Mouse (Mus musculus): ENCODE measurements around the gene Gm11037. TPM values are rescaled to one million over a fixed set of nuclear protein-coding genes. Genes with fewer than 3 reads are reported as not detected.

Gene Gm11037
- polyA plus RNA-seq, 1 experiment from 2014 or later, result not detected

DNA sequence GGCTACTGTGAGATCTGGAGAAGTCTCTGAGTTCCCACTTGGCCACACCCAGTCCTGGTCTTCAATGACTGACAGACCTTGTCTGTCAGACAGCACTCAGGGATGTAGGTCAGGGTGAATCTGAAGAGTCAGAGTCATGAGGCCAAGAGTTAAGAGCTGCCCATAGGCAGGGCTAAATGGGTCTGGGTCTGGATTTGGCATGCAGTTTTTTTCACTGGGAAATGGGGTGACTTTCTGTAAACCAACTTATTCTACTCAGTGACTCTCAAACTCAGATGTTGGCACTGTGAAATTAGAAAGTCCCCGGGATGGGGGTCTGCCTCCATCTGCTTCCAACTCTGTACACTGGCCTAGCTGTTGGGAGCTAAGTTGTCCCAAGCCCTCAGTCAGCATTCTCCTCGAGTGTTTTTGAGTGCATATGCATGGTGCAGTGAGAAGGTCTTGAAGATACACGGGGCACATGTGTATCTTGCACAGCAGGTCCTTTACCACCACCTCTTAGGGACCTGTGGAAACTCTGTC is 4.6 kb upstream of the Gm11037 start:
- DNase-seq (ENCODE audit: low spot score), result no peak

DNA sequence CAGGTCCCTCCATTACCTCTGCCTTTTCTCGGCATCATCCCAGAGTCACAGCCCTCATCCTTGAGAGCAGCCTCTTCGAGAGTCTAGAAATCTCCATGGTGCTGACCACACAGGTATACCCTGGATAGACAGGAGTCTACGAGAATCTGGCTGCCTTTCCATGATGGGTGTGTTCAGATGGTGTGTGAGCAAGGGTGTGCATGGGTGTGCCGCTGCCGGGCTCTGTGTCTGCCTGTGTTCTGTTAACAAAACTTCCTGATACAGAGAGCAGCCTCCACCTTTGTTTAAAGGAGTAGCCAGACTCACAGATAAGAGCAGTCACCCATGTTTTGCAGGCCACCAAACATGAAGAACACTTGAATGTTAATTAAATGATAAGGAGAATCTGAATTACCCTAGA is 3.5 kb upstream of the Gm11037 start:
- DNase-seq (ENCODE audit: low spot score), result no peak

DNA sequence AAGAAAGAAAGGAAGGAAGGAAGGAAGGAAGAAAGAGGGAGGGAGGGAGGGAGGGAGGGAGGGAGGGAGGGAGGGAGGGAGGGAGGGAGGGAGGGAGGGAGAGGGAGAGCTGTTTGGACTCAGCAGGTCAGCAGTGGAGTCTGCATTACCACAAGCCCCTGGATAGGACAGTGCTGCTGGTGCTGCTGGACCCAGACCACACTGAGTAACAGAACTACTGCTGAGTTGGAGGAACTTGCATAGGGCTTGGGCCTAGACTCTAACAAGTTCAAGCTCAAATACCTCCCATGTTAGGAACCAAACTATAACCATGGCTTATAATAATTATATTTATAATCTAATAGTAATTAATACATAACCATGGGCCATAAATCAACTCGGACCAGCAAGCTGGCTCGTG is 2.4 kb upstream of the Gm11037 start:
- no peak for DNase-seq (ENCODE audit: low spot score)

DNA sequence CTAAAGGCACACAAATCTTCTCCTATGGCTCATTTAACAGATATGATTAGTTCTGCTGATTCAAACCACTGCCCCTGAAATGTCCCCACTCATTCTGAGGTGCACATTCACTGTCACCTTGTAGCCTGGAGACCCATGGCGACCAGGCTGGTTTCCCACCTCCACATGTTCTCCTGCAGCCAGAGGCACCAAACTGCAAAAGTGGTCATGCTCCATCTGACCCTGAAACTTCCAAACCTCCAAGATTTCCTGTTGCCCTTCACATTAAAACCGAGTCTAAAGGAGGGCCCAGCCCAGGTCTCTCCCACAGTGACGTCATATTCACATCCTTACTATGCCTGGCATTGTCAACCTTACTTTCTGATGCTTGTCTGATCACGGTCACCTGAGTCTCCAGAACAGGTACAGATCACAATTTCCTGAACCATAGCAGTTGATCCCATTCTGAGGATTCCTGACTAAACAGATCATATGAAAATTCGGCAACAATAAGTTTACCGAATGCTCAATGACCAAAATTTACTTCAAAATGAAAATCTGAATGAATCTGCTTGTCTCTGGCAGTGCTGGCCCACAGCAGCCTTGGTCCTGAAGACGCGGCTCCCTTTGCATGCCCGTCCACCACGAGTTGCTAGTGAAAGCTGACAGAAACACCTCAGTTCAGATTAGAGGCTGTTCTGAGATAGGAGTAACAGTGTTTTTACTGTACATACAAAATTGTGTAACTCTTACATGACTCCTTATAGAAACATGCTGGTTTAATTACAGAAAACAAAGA is 997 bp upstream of the Gm11037 start:
- no peak for DNase-seq (ENCODE audit: low spot score)

DNA sequence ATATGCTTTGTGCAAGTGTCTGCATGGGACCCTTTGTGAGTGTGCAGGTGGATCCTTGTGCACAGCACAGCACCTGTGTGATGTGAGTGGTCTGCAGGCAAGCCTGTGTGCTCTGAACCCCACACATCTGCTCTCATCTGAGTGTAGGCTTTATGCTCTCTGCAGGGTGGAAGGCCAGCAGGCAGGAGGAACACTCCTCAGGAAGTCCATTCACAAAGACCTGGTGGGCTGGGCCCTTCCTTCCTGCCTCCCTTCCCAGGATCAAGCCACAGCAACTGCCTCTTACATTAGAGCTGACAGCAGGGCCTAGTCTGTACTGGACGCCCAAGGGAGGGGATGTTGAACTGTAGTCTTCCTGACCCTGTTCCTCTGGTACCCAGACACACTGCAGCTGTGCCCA is 1.1 kb downstream of the Gm11037 start:
- DNase-seq (ENCODE audit: low spot score), result no peak

DNA sequence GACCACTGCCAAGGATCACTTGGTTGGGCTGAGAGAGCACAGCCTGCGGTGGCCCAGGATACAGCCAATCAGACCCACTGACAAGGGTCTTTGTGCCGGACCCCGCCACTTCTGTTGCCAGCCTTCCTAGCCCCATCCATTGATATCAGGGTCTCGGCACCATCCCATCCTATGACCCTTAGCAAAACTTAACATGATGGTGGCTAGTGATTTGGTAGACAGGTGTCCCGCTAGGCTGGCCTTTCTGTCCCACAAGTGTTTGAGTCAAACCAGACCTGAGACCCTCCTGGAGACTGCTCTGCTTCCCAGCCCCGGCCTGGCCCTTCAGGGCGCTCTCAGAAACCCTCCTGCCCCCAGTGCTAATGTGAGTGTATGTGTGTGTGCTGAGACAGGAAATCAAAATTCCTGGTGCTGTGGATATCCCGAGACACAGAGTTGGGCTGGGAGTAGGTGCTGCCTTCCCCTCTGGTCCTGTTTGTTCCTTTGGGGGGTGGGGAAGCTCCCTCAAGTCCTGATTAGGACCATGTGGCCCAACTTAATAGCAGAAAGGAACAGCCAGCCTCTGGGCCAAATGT is 1.6 kb downstream of the Gm11037 start:
- no peak for DNase-seq (ENCODE audit: low spot score)

DNA sequence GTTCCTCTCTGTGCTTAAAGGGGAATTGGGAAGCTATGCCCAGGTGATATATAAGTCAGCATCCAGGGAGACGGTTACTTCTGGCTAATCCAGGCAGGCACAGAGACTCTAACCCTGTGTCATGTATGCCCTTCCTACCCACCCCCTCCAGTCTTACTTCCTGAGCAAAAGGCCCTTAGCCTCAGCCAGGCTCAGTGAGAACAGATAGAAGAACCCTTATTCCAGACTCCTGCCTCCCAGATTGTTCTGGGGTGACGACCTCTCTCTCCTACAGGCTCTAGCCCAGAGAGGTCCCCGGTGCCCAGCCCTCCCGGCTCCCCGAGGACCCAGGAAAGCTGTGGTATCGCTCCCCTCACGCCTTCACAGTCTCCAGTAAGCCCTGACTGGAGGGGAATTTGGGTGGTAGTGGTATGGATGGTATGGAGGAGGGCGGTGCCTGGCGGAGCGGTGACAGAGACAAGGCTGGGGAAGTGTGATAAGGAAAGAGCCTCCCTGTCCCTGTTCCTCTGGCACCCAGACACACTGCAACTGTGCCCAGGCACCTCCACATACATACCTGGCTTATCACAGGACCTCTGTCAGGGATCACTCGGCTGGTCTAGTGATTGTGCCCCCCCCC is 2.3 kb downstream of the Gm11037 start:
- no peak for DNase-seq (ENCODE audit: low spot score)

DNA sequence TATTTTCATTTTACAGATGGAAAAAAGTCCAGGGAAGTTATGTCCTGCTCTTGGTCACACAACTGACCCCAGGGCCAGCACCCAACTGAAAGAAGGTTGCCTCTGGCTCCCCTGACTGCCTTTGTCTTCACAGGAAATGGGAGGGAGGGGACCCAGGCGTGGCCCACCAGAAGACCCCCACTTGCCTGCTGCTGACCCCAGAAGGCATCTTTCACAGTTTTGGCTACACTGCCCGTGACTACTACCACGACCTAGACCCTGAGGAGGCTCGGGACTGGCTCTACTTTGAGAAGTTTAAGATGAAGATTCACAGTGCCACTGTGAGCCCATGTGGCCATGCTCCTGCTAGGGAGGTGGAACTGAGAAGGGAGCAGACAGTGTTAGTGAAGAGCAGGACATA is 5.0 kb downstream of the Gm11037 start:
- DNase-seq (ENCODE audit: low spot score), result no peak

DNA sequence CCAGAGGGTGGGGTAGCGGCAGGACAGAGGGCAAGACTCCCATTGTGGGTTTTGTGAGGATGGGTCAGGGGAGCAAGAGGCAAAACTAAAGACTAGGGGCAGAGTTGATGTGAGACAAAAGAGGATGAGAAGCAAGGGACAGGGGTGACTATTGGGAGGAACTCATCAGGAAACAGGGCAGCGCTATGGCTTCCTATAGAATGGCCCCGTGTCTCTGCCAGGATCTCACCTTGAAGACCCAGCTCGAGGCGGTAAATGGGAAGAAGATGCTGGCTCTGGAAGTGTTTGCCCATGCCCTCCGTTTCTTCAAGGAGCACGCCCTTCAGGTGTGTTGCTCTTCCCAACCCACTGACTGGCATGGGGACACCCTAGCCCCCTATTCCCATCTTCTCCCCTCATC is 5.5 kb downstream of the Gm11037 start:
- DNase-seq (ENCODE audit: low spot score), result no peak

DNA sequence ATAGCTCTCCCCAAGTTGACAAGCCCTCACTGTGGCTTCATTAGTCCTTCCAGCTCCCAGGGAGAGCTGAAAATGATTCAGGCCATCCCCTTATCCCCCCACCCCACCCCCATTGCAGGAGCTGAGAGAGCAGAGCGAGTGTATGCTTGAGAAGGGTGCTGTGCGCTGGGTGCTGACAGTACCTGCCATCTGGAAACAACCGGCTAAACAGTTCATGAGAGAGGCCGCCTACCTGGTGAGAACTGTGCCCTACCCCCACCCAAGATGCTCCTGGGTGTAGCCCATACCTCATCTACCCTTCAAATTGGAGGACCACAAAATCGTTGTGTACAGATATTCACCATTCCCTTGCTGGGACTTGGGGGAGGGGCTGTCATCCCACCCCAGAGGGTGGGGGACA is 6.0 kb downstream of the Gm11037 start:
- no peak for DNase-seq (ENCODE audit: low spot score)

DNA sequence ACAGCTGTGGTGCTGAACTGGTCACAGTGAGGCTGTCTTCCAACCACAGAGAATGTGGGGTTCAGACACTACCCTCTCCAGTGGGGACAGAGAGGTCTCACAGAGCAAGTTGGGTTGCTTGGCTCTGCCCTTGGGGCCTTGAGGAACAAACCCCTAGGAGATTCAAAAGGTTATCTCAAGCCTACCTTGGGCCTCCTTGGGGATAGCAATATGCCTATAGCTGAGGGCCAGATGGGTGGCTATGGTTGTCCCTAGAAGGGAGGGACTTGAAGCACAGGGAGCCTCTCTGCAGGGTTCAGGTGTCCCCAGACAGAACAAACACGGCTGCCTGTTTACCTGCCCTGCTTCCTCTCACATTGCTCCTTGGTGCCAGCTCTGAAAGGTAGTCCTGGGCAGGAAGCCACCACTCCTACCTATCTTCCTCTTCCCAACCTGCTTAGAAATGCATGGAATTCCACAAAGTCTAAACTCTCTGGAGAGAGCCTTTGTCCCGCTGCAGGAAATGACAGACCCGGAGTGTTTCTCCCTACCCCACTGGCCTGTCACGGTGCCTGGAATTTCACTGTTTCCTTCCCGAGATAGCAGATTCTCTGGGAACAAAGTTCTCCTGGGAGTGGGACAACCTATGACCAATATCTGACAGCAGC is 6.7 kb downstream of the Gm11037 start:
- DNase-seq (ENCODE audit: low spot score), result no peak

DNA sequence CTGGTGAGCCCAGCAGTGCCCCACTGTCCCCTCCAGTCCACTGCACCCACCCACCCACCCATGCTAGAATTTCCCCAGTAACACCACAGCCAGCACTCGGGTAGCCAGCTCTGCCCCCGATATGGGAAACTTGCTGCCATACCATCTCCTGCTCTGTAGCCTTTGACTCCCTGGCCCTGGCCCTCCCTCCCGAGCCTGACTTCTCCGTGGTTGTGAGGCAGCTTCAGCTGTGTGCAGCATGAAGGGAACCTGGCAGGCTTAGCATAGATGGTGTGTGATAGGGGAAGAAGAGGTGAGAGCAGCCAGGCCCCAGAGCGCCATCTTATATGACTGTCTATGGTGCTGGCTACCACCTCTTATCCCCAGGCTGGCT is 7.2 kb downstream of the Gm11037 start:
- no peak for DNase-seq (ENCODE audit: low spot score)

DNA sequence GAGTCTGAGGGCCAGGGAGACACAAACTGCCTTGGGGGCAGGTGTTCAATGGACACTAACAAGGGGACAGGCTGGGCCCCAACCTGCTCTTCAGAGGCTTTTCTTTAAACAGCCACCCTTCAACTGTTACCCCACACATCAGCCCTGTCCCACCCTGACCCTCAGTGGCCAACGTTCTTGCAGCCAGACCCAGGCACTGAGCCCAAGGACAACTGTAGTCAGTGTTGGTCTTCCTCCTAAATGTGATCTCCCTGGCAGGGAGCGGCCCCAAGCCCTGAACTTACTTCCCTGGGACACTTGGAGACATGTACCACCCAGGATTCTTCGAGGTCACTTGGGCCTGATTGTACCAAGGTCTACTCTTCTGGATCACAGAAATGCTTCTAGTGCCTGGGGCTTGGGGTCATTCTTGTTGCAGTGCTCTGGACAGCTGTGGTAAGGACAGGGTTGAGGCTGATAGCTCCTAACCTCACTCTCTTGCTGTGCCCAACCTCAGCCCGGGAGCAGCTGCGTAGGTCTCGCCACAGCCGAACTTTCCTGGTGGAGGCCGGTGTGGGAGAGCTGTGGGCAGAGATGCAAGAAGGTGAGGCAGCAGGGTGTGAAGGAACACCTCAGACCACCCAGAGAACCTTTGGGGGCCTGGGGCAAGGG is 8.2 kb downstream of the Gm11037 start:
- no peak for DNase-seq (ENCODE audit: low spot score)

DNA sequence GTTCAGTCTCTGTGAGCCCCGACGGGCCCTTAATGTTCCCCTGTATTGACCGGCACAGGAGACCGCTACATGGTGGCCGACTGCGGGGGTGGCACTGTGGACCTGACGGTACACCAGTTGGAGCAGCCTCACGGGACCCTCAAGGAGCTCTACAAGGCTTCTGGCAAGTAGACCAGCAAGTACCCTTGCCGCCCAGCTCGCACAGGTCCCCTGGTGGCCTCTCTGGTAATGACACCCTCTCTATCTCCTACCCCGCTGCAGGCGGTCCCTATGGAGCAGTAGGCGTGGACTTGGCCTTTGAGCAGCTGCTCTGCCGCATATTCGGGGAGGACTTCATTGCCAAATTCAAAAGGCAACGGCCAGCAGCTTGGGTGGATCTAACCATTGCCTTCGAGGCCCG is 9.3 kb downstream of the Gm11037 start:
- DNase-seq (ENCODE audit: low spot score), result peak; percentile 70

DNA sequence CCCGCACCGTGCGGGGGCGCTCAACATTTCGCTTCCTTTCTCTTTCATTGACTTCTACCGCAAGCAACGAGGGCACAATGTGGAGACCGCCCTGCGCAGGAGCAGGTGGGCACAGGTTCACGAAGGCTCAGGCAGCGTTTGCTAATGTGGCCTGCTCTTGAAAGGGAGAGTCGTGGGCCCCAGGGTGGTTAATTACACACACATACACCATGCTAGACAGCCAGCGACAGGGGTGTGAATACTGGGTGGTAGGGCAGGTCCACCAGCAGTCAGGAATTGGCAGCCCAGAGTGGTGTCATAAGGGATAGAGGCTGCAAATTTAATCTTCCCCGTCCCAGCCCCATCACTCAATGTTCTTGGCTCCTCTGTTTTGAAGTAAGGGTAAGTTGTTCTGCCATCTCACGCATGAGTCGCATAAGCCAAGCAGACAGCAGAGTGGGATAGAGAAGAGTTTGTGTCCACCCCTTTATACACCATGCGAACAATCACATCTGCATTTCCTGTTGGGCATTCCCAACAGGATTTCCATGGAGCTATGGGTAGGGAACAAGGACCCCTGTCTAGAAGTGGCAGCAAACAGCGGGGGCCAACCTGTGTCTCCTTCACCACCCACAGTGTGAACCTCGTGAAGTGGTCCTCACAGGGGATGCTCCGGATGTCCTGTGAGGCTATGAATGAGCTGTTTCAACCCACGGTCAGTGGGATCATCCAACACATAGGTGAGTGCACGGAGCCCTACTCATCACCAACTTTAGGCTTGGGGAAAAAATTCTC is 9.9 kb downstream of the Gm11037 start:
- DNase-seq (ENCODE audit: low spot score), result no peak

DNA sequence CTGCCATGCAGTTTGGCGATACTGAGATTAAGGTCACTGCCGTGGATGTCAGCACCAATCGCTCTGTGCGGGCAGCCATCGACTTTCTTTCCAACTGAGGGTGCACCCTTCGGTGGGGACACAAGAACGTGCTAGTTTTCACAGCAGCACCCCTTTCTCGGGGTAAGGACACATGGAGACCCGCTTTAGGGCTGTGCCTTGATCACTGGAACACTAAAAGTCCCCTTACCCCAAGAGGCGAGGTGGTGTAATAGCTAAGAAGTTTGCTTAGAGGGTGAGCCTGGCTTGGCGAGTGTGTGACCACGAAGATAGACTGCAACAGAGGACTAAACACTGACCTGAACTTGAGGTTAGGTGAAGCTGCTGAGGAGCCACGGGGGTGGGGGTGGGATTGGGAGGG is 11.8 kb downstream of the Gm11037 start:
- DNase-seq (ENCODE audit: low spot score), result no peak

DNA sequence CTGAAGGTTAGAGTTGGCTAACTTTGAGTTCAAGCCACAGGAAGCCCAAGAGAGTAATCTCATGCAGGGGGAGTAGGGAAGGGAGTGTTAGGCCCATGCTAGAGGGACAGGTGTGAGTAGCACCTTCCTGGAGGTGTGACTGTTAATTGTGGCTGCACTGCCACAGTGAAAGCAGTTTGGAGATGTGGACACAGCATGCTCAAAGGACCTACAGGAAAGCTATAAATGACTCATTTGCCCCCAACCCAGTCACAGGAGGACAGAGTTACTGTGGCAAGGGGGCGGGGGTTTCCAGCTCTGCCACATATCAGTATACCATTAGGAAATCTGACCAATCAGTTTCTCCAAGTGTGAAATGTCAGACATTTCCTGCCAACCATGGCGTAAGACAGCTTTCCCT is 12.2 kb downstream of the Gm11037 start:
- no peak for DNase-seq (ENCODE audit: low spot score)

DNA sequence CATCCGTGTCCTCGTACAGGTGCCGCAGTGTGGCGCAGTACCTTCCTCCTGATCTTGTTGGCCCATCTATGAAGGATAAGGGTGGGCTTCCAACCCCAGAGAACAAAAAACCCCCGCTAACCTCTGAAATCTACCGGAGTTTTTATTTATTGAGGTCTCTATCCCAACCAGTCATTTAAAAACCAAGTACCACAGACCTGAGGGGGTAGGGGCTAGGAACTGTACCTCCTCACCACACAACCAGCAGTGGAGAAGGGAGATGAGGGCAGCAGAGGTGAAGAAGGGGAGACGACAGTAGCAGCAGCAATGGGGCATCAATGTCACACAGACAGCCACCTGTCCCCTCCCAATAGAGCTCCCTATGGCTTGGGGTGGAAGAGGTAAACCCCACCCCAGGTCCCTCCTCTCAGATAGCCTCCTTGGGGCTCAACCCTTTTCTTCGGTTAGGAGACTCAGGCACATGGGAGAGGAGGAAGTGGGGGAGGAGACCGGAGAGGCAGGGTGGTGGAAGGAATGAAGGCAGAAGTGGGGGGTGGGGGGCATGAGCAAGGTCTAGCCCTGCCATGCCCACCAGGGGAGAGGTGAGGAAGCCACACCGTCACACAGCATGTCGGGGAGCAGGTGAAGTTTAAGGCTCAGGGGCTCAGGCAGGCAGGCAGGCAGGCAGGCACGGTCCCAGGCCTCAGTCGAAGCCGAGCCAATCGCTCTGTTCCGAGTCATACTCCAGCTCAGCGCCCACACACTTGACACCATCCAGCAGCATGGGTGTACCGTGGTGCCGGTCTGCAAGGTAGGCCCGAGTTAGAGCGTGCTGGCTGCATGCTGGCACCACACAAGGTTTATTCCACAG is 13.1 kb downstream of the Gm11037 start:
- DNase-seq (ENCODE audit: low spot score), result no peak

DNA sequence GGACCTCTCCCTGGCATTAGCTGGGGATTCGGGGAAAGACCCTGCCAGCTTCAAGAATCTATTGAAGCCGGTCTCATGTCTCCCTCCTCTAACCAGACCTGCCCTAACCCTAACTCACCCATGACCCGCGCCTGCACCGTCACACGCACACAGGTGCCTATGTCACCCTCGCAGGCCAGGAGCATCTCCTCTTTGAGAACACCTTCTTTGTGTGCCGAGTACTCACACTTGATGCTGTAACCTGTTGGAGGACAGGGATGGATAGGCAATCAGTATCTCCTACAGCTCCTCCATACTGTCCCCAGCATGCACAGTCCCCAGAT is 13.7 kb downstream of the Gm11037 start:
- no peak for DNase-seq (ENCODE audit: low spot score)

Measured in thymus, postnatal 0 days (tissue).